Mouse (Mus musculus) forebrain, embryonic 13.5 days (tissue): ENCODE data around the gene Rcl1. TPM values are rescaled to one million over a fixed set of nuclear protein-coding genes. Genes with fewer than 3 reads are reported as not detected.

ENCODE experiments used
- ATAC-seq: fragments of 200-750 bp; cut with Nextera tagmentation; 2 replicates; pipeline ENCODE4 v1.8.0; 2017
- H3K27ac ChIP-seq: fragments of 300-500 bp; sonication (generic); 2 replicates; pipeline ENCODE4 v1.5.1; 2015; ENCODE audit warnings: inconsistent platforms, mild to moderate bottlenecking, moderate library complexity
- H3K27me3 ChIP-seq: fragments of 300-500 bp; sonication (generic); 2 replicates; pipeline ENCODE4 v1.6.1; 2015; ENCODE audit warnings: mild to moderate bottlenecking, inconsistent platforms
- H3K36me3 ChIP-seq: fragments of 300-500 bp; sonication (generic); 2 replicates; pipeline ENCODE4 v1.6.1; 2015; ENCODE audit warnings: mild to moderate bottlenecking, inconsistent platforms; ENCODE audit not compliant: poor library complexity, severe bottlenecking
- H3K4me1 ChIP-seq: fragments of 300-500 bp; sonication (generic); 2 replicates; pipeline ENCODE4 v1.6.1; 2015; ENCODE audit warnings: inconsistent platforms
- H3K4me2 ChIP-seq: fragments of 300-500 bp; sonication (generic); 2 replicates; pipeline ENCODE4 v1.6.1; 2015; ENCODE audit warnings: inconsistent platforms, mild to moderate bottlenecking, moderate library complexity
- H3K4me3 ChIP-seq: fragments of 300-500 bp; sonication (generic); 2 replicates; pipeline ENCODE4 v1.5.1; 2015; ENCODE audit warnings: mild to moderate bottlenecking, inconsistent platforms
- H3K9ac ChIP-seq: fragments of 300-500 bp; sonication (generic); 2 replicates; pipeline ENCODE4 v1.6.1; 2015; ENCODE audit warnings: mild to moderate bottlenecking, inconsistent platforms
- H3K9me3 ChIP-seq: fragments of 300-500 bp; sonication (generic); replicated peaks from 2 replicates; pipeline ENCODE4 v1.6.1; 2016; ENCODE audit warnings: inconsistent platforms
- WGBS: fragments of 180-500 bp; shearing (Covaris S2); methylation state at CpG from one replicate; pipeline ENCODE4 v1.1.7; 2015; 5-methylcytosine and 5-hydroxymethylcytosine counted together
- polyA plus RNA-seq: library from polyadenylated mRNA; unstranded; fragments of >200 nt; fragmentation: Nextera tagmentation; extraction: Ambion mirVana; gene quantifications from 2 replicates; pipeline ENCODE4 v1.2.1, GENCODE M21; 2015

Gene Rcl1
- polyA plus RNA-seq, 1 experiment from 2014 or later, result 37.7 TPM

- Histone ChIP-seq H3K9ac (no peak overlapping the region), H3K4me3 (no peak overlapping the region), H3K4me2 (no peak overlapping the region), H3K36me3 (peaks cover 28% of the 10 kb centered on the region), H3K4me1 (no peaks in the 10 kb centered on the region), H3K9me3 (no peaks in the 10 kb centered on the region), H3K27me3 (no peaks in the 10 kb centered on the region), H3K27ac (no peak overlapping the region)
- ATAC-seq, result no peak
- WGBS, result 83% methylated on average over 6 of the region's 6 CpGs
These were observed 15.6 kb downstream of the Rcl1 start for GRCm38 (mm10) chr19:29116796-29117195.

GRCm38 (mm10) chr19:29118196-29118595 is 17.0 kb downstream of the Rcl1 start:
- no peak overlapping the region for H3K27ac ChIP-seq
- H3K36me3 ChIP-seq, result peaks cover 38% of the 10 kb centered on the region
- H3K9me3 ChIP-seq, result no peaks in the 10 kb centered on the region
- 93% methylated on average over 13 of the region's 13 CpGs for WGBS
- H3K4me3 ChIP-seq, result no peak overlapping the region
- ATAC-seq, result no peak
- H3K27me3 ChIP-seq, result no peaks in the 10 kb centered on the region
- no peaks in the 10 kb centered on the region for H3K4me1 ChIP-seq
- H3K4me2 ChIP-seq, result no peak overlapping the region
- no peak overlapping the region for H3K9ac ChIP-seq

DNA sequence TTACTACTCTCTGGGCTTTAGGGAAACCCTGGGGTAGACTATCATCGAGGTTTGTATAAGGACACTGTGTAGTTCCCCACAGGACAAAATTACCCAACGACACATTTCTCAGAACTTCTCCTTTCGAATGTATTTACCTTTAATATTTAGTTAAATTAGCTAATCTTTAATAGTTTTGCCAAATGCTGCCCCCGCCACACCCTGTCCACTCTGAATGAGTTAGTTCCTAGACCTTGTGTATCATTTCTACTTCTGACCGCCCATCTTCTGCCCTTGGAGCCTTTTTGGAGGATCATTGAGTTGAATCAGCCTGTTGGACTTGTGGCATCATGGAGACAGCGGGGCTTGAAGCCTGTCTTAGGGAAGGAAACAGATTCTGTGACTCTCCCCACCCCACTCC is 19.1 kb downstream of the Rcl1 start:
- H3K9ac ChIP-seq, result no peak overlapping the region
- no peaks in the 10 kb centered on the region for H3K27me3 ChIP-seq
- no peak for ATAC-seq

GRCm38 (mm10) chr19:29121394-29121793 is 20.2 kb downstream of the Rcl1 start:
- Histone ChIP-seq H3K36me3 (peaks cover 56% of the 10 kb centered on the region), H3K27ac (no peak overlapping the region), H3K4me2 (no peak overlapping the region), H3K27me3 (no peaks in the 10 kb centered on the region), H3K4me3 (no peak overlapping the region), H3K9ac (no peak overlapping the region), H3K9me3 (no peaks in the 10 kb centered on the region), H3K4me1 (no peaks in the 10 kb centered on the region)
- no peak for ATAC-seq
- 93% methylated on average over 9 of the region's 9 CpGs for WGBS

More for the DNA sequence above, 19.1 kb downstream of the Rcl1 start:
- Histone ChIP-seq H3K4me1 (no peaks in the 10 kb centered on the region), H3K4me2 (no peak overlapping the region), H3K36me3 (peaks cover 54% of the 10 kb centered on the region), H3K9me3 (no peaks in the 10 kb centered on the region), H3K27ac (no peak overlapping the region), H3K4me3 (no peak overlapping the region)
- 95% methylated on average over 6 of the region's 6 CpGs for WGBS

DNA sequence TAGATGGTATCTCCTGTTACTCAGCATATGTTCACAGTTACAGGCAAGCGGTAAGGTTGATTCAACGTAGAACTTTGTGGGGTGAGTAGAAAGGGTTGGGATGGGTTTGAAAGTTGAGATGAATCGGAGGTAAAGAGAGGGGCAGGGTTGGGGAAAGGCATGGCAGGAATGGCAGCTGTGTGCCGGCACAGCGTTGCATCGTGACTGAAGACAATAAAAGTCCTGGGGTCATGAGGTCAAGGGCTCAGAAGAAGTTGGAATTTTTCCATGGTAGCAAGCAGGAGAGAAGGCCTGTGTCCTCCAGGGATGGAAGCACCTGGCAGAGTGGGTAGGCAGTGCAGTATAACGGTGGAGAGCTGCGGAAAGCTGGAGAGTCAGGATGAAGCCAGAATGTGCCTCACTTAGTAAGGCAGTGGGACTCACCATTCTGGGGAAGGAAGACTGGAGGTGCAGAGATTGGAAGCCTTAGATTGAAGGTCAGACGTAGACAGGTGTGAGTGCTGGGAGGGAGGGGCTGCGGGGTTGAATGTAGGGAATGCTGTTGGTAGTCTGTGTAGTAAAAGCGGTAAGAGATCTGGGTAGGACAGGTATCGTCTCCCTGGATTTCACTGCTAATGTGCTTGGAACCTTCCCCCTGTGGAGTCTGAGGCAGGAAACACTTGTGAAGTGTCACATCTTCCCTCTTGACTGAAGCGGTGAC is 23.9 kb downstream of the Rcl1 start:
- H3K36me3 ChIP-seq, result peaks cover 53% of the 10 kb centered on the region
- 91% methylated on average over 13 of the region's 13 CpGs for WGBS
- H3K9ac ChIP-seq, result no peak overlapping the region
- no peaks in the 10 kb centered on the region for H3K27me3 ChIP-seq
- no peaks in the 10 kb centered on the region for H3K9me3 ChIP-seq
- no peak overlapping the region for H3K27ac ChIP-seq
- no peaks in the 10 kb centered on the region for H3K4me1 ChIP-seq
- no peak overlapping the region for H3K4me2 ChIP-seq
- no peak overlapping the region for H3K4me3 ChIP-seq
- ATAC-seq, result no peak

- no peak for ATAC-seq
- Histone ChIP-seq H3K36me3 (peaks cover 63% of the 10 kb centered on the region), H3K4me2 (no peak overlapping the region), H3K27ac (no peak overlapping the region), H3K9me3 (no peaks in the 10 kb centered on the region), H3K27me3 (no peaks in the 10 kb centered on the region), H3K4me1 (no peaks in the 10 kb centered on the region), H3K4me3 (no peak overlapping the region), H3K9ac (no peak overlapping the region)
- WGBS, result 96% methylated on average over 12 of the region's 12 CpGs
These were observed 25.3 kb downstream of the Rcl1 start for GRCm38 (mm10) chr19:29126347-29127015.

GRCm38 (mm10) chr19:29127331-29127730 is 26.2 kb downstream of the Rcl1 start:
- H3K4me3 ChIP-seq, result no peak overlapping the region
- H3K9ac ChIP-seq, result no peak overlapping the region
- ATAC-seq, result no peak
- H3K27ac ChIP-seq, result no peak overlapping the region
- WGBS, result 68% methylated on average over 6 of the region's 6 CpGs
- no peaks in the 10 kb centered on the region for H3K4me1 ChIP-seq
- H3K27me3 ChIP-seq, result no peaks in the 10 kb centered on the region
- no peak overlapping the region for H3K4me2 ChIP-seq
- peaks cover 62% of the 10 kb centered on the region for H3K36me3 ChIP-seq
- H3K9me3 ChIP-seq, result no peaks in the 10 kb centered on the region

DNA sequence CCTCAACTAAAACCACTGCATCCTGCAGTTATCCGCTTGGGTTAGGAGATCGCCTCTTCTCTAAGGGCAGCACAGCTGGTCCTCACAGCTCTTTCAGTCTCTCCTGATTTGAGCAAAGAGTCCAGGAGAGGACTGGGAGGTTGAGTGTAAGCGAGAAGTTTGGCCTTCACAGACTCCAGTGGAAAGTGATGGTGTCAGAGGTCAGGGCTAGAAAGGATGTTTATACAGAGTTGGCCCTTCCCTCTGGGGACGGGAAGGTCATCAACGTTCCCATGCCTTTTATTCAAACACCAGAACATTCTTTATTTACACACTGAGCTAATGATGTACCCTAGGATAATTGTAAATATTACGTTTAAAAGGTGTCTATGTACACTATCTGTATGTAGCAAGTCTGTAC is 27.0 kb downstream of the Rcl1 start:
- Histone ChIP-seq H3K9me3 (no peaks in the 10 kb centered on the region), H3K4me1 (no peaks in the 10 kb centered on the region), H3K9ac (no peak overlapping the region), H3K36me3 (peaks cover 60% of the 10 kb centered on the region), H3K27me3 (no peaks in the 10 kb centered on the region), H3K4me3 (no peak overlapping the region), H3K27ac (no peak overlapping the region), H3K4me2 (no peak overlapping the region)
- no peak for ATAC-seq
- 90% methylated on average over 6 of the region's 6 CpGs for WGBS

DNA sequence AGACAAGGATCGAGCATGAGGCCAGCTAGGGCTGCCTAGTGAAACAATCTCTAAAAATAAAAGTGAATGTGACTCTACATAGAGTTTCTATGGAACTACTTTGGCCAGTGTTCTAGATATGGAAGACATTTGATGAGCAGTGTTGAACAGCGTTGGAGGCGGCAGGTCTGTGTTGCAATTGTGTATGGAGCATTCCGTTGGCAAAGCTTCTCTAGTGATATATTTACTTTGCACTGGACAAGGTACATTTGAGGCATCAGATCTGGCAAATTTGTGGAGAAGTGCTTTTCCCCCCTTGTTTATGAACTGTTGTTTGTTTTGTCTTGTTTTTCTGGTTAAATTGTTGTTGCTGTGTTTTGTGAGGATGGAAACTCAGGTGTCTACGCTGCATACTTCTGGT is 28.4 kb downstream of the Rcl1 start:
- no peak for ATAC-seq
- peaks cover 59% of the 10 kb centered on the region for H3K36me3 ChIP-seq
- no peaks in the 10 kb centered on the region for H3K27me3 ChIP-seq
- no peak overlapping the region for H3K9ac ChIP-seq
- H3K4me3 ChIP-seq, result no peak overlapping the region
- H3K27ac ChIP-seq, result no peak overlapping the region
- H3K9me3 ChIP-seq, result no peaks in the 10 kb centered on the region
- WGBS, result 92% methylated on average over 5 of the region's 5 CpGs
- no peak overlapping the region for H3K4me2 ChIP-seq
- H3K4me1 ChIP-seq, result no peaks in the 10 kb centered on the region

DNA sequence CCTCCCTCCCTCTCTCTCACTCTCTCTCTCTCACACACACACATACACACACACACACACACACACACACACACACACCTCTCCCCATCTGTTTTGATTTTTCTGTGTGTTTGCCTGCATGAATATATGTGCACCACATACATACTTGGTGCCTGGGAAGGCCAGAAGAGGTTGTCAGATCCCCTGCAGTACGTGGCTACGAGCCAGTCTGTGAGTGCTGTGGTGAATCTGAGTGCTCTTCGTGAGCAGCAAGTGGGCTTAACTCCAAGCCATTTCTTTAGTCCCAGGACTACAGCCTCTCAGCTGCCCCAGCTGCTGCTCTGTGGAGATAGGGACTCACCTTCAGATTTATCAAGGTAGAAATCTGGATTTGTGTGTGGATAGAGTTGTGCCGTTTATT is 30.0 kb downstream of the Rcl1 start:
- Histone ChIP-seq H3K27ac (no peak overlapping the region), H3K27me3 (no peaks in the 10 kb centered on the region), H3K36me3 (peaks cover 61% of the 10 kb centered on the region), H3K9me3 (no peaks in the 10 kb centered on the region), H3K4me1 (no peaks in the 10 kb centered on the region), H3K4me2 (no peak overlapping the region), H3K9ac (no peak overlapping the region), H3K4me3 (no peak overlapping the region)
- 86% methylated on average over 4 of the region's 4 CpGs for WGBS
- ATAC-seq, result no peak

DNA sequence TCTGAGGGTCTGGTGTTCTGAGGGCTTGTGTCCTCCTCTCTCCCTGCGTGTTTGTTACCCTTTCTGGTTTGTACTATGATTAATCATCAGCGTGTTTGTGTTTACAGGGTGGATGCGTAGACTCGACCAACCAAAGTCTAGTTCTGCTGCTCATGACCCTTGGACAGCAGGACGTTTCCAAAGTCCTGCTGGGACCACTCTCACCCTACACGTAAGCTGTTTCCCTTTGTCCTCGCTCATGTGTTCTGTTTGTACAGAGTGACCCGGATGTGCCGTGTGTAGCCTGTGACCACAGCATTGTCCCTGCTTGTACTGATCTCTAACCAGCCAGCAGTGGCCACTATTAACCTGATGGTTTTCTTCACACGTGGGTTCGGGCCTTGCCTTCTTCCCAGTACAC is 33.1 kb downstream of the Rcl1 start:
- Histone ChIP-seq H3K36me3 (peaks cover 62% of the 10 kb centered on the region), H3K27me3 (no peaks in the 10 kb centered on the region), H3K4me2 (no peak overlapping the region), H3K9me3 (no peaks in the 10 kb centered on the region), H3K9ac (no peak overlapping the region), H3K27ac (no peak overlapping the region), H3K4me1 (no peaks in the 10 kb centered on the region), H3K4me3 (no peak overlapping the region)
- 93% methylated on average over 11 of the region's 11 CpGs for WGBS
- ATAC-seq, result no peak

DNA sequence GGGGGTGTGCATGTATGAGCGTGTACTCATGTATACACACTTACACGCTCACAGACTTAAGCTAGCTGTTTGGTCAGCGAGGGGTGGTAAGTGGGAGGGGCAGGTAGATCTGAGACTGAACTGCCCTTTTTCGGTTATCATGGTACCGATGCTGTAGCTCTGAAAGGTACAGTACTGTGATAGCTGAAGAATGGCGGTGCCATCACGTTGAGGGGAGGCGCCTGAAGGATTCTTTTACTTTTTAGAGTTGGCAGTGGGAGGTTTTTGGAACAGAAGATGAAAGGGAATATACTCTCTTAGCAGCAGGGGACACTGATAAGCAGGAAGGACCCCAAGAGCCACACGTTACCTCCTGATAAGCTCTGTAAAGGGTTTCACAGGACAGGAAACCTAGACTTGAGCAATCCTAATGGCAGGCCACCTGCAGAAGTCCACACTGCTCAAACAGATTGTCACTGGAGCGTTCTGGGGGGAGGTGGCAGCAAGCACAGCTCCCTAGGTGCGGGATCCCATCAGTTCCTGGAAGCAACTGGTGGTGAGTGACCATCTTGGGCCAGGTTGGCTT is 34.1 kb downstream of the Rcl1 start:
- no peak for ATAC-seq
- Histone ChIP-seq H3K9me3 (no peaks in the 10 kb centered on the region), H3K4me1 (no peaks in the 10 kb centered on the region), H3K27ac (no peak overlapping the region), H3K9ac (no peak overlapping the region), H3K36me3 (peaks cover 55% of the 10 kb centered on the region), H3K4me3 (no peak overlapping the region), H3K4me2 (no peak overlapping the region), H3K27me3 (no peaks in the 10 kb centered on the region)
- WGBS, result 92% methylated on average over 11 of the region's 11 CpGs
